Mouse (Mus musculus) T-helper 17 cell (primary cell): ENCODE data around the gene Ptgdr.
"Not testable (repeated sequence)": the region's sequence is repeated elsewhere in the genome, so short reads cannot be mapped to it uniquely, and the experiment has no call there.

Experiments
- in situ Hi-C, 2 experiments: fragments of 300-600 bp; cut with MboI, MseI; formaldehyde crosslinking; loops; 1 replicate in 1 of 2; 2 replicates in 1 of 2; pipeline ENCODE4 v1.15.1; 2025; ENCODE audit warnings: high pct_unique_total_duplicates in 2 of 2

The Ptgdr gene

GRCm38 (mm10) chr14:44858868-44859613, at the start of gene Ptgdr:
Gene Ptgdr (minus strand): TSS chr14:44859375.
- in situ Hi-C loops = no loop called here

GRCm38 (mm10) chr14:44907774-44908173, 48.6 kb upstream of the Ptgdr start:
- in situ Hi-C loops = no loop called here

GRCm38 (mm10) chr14:44904199-44904598, 45.0 kb upstream of the Ptgdr start:
- in situ Hi-C loops = no loop called here

- in situ Hi-C loops = not testable (repeated sequence)
Measured at GRCm38 (mm10) chr14:44901735-44902134, 42.6 kb upstream of the Ptgdr start.

GRCm38 (mm10) chr14:44891387-44892132, 32.4 kb upstream of the Ptgdr start:
- in situ Hi-C loops = no loop called here

GRCm38 (mm10) chr14:44869686-44870085, 10.5 kb upstream of the Ptgdr start:
- in situ Hi-C loops = no loop called here

GRCm38 (mm10) chr14:44865661-44866060, 6.5 kb upstream of the Ptgdr start:
- in situ Hi-C loops = no loop called here

GRCm38 (mm10) chr14:44863086-44863485, 3.9 kb upstream of the Ptgdr start:
- in situ Hi-C loops = no loop called here

- in situ Hi-C loops = no loop called here
Measured at GRCm38 (mm10) chr14:44861161-44861560, 2.0 kb upstream of the Ptgdr start.

- in situ Hi-C loops = no loop called here
Measured at GRCm38 (mm10) chr14:44858372-44858771, 803 bp downstream of the Ptgdr start.

- in situ Hi-C loops = not testable (repeated sequence)
Measured at GRCm38 (mm10) chr14:44850637-44851036, 8.5 kb downstream of the Ptgdr start.

- in situ Hi-C loops = no loop called here
Measured at GRCm38 (mm10) chr14:44847740-44848139, 11.4 kb downstream of the Ptgdr start.

GRCm38 (mm10) chr14:44846558-44847263, 12.5 kb downstream of the Ptgdr start:
- in situ Hi-C loops = no loop called here

GRCm38 (mm10) chr14:44843768-44844755, 15.1 kb downstream of the Ptgdr start:
- in situ Hi-C loops = no loop called here

GRCm38 (mm10) chr14:44838685-44839084, 20.5 kb downstream of the Ptgdr start:
- in situ Hi-C loops = no loop called here

GRCm38 (mm10) chr14:44835132-44835531, 24.0 kb downstream of the Ptgdr start:
- in situ Hi-C loops = no loop called here

GRCm38 (mm10) chr14:44834134-44834533, 25.0 kb downstream of the Ptgdr start:
- in situ Hi-C loops = not testable (repeated sequence)

GRCm38 (mm10) chr14:44833096-44833495, 26.1 kb downstream of the Ptgdr start:
- in situ Hi-C loops = not testable (repeated sequence)

- in situ Hi-C loops = no loop called here
Measured at GRCm38 (mm10) chr14:44827736-44828135, 31.4 kb downstream of the Ptgdr start.

- in situ Hi-C loops = no loop called here
Measured at GRCm38 (mm10) chr14:44821177-44822057, 37.8 kb downstream of the Ptgdr start.
